Mouse (Mus musculus): ENCODE results near the gene Kctd14.

The Kctd14 gene

DNA sequence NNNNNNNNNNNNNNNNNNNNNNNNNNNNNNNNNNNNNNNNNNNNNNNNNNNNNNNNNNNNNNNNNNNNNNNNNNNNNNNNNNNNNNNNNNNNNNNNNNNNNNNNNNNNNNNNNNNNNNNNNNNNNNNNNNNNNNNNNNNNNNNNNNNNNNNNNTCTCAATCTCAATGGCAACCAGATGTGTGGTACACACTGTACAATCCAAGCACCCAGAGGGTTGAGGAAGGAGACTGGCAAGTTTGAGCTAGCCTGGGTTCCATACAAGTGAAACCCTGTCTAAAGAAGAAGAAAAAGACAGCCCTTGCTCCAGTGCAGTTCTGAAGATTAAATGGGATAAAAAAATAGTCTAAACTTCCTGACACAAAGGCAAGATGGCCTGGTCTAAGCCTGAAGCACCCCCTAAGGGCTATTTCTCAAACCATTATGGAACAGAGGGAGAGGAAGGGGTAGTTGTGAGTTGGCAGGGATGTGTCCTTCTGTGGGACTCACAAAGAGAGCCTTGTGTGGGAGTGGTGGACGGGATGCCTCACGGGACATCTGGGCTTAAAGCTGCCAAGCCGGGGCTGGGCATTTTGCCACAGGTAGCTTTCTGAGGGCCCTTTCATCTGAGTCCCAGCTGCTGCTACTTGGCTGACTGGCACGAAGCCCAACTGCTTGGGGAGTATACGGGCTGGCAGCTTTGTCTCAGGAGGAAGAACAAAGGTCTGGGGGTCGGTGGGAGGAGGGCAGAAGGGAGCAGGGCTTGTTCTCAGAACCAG, 4.8 kb upstream of the Kctd14 start:
- DNase-seq, result no peak

DNA sequence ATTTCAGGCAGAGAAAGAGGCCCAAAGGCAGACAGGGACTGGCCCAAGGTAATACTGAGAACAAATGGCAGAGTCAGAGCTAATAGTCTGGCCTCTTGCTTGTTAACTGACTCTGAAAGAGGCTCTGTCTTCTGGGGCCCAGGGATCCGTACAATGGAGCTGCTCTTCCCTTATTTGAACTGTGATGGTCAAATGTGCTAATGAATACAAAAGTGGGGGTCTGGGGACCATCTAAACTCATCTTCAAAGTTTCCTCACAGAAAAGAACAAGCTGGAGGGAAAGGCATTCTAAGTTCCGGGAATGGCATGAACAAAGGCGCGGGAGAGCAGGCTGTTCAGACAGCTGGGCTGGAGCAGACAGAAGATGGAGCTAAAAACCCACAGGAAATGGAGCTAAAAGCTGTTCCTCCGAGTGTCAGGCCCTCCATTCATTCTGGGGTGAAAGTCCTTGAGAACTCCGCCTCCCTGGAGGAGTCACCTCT, 4.0 kb upstream of the Kctd14 start:
- DNase-seq, result no peak

GRCm38 (mm10) chr7:97452196-97452595, 1.1 kb downstream of the Kctd14 start:
- no peak for DNase-seq

- peak; percentile 87 for DNase-seq
These were observed 2.2 kb downstream of the Kctd14 start for GRCm38 (mm10) chr7:97453141-97453921.

DNA sequence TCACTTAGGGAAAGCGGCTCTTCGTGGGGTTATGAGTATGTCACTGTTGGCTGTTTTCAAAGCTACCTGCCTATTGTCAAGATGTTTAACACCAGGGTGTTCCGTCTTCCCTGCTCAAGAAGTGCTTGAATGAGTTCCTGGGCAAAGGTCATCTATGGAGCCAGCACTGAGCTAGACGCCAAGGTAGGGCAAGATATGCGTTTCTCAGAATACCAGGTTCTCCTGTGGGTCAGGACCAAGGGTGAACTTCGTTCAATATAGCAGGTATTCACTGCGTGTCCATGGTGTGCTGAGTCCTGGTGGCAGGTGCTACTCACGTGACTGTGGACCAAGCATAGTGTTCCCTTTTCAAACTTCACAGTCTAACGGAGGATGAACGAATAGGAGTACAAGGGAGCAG, 3.7 kb downstream of the Kctd14 start:
- DNase-seq, result no peak

DNA sequence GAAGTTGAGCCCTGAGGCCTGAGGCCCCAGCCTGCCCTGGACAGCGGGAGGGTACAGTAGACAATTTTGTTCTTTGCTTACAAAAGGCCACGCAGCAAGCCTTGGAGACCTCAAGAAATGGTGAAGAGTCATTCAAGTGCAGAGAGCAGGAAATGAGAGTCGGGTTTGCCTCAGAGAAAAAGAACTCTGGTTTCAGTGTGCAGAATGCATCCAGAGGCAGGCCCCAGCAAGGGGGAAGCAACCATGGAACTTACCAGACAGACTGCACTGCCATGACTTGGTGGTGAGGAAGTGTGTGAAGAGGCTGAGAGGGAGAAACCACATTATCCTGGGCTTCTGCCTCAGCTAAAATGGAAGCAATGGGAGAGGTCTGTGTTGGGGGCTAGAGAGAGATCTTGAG, 4.5 kb downstream of the Kctd14 start:
- DNase-seq, result no peak

- no peak for DNase-seq
These were observed 21.9 kb downstream of the Kctd14 start for GRCm38 (mm10) chr7:97473001-97473400.

- no peak for DNase-seq
These were observed 28.2 kb downstream of the Kctd14 start for GRCm38 (mm10) chr7:97479349-97479748.

DNA sequence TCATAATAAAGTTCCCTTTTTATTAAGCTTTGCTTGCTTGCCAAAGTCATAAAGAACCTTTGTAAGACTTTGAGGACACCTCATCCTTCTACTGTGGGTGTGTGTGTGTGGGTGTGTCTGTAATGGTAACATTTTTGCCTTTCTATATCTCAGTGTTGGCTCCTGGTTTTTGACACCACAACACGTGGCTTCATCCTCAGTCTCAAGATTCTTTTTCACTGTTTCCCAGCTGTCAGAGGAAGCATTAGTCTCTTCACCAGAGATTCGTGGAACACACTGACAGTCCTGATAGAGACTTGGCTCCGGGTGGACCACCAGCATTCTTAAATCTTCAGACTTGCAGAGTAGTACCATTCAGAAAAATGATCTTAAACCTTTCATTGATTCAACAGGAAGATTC, 29.2 kb downstream of the Kctd14 start:
- DNase-seq, result no peak

- peak; percentile 92 for DNase-seq
These were observed 29.8 kb downstream of the Kctd14 start, which contains the start of gene Ints4 for GRCm38 (mm10) chr7:97480821-97481339. Gene Ints4 (plus strand): TSS chr7:97480956.

- no peak for DNase-seq
These were observed 32.3 kb downstream of the Kctd14 start for GRCm38 (mm10) chr7:97483378-97483777.

DNA sequence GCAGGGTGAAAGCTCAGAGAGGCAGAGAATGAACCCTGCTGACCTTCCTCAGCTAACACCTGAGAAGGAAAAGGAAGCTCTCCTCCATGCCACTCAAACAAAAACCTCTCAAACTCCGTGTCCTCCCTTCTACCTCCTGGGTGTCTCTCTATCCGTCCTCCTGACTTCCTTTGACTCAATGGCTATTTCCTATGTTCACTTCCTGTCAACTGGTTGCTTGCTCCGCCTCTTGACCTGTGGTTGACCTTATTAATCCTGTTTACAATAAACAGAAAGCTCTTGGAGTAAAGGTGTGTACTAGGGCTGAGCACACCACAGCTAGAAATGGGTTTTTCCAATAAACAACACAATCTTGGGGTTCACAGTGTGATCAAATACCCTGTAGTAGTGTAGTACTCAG, 40.0 kb downstream of the Kctd14 start:
- DNase-seq, result no peak

DNA sequence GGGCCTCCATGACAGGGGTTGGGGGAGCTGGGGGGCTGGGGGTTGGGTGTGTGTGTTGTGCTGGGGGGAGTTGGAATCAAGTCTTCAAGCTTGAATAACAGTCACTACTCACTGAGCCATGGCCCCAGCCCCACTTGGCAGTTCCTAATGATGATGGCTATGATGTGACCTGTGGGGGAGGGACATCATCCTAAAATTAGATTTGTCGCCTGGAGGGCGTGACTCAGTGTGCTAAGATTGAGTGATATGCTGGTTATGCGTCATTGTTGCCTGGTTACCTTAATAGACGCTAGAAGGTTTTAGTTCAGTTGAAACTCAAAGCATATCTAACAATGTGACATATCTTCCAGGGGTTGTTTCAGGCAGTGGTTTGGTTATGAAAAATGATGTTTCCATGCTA, 41.3 kb downstream of the Kctd14 start:
- DNase-seq, result no peak

GRCm38 (mm10) chr7:97495052-97495451, 43.9 kb downstream of the Kctd14 start:
- no peak for DNase-seq

GRCm38 (mm10) chr7:97500555-97501209, 49.6 kb downstream of the Kctd14 start:
- no peak for DNase-seq

Data from liver (tissue).